Mouse (Mus musculus) intestine, embryonic 15.5 days (tissue): ENCODE results near the gene Stard7. TPM values are rescaled to one million over a fixed set of nuclear protein-coding genes. Genes with fewer than 3 reads are reported as not detected.

Experiments
- ATAC-seq: fragments of 200-750 bp; cut with Nextera tagmentation; 2 replicates; pipeline ENCODE4 v1.8.0; 2017; ENCODE audit warnings: moderate TSS enrichment, moderate library complexity
- H3K27ac ChIP-seq: fragments of 300-500 bp; sonication (generic); 2 replicates; pipeline ENCODE4 v1.5.1; 2015; ENCODE audit warnings: mild to moderate bottlenecking, inconsistent platforms
- H3K27me3 ChIP-seq: fragments of 300-500 bp; sonication (generic); replicated peaks from 2 replicates; pipeline ENCODE4 v1.6.1; 2015; ENCODE audit warnings: inconsistent platforms
- H3K36me3 ChIP-seq: fragments of 300-500 bp; sonication (generic); 2 replicates; pipeline ENCODE4 v1.6.1; 2015; ENCODE audit warnings: inconsistent platforms
- H3K4me1 ChIP-seq: fragments of 300-500 bp; sonication (generic); replicated peaks from 2 replicates; pipeline ENCODE4 v1.6.1; 2015; ENCODE audit warnings: inconsistent platforms
- H3K4me2 ChIP-seq: fragments of 300-500 bp; sonication (generic); replicated peaks from 2 replicates; pipeline ENCODE4 v1.6.1; 2015; ENCODE audit warnings: mild to moderate bottlenecking, inconsistent platforms
- H3K4me3 ChIP-seq: fragments of 300-500 bp; sonication (generic); replicated peaks from 2 replicates; pipeline ENCODE4 v1.5.1; 2015; ENCODE audit warnings: inconsistent platforms
- H3K9ac ChIP-seq: fragments of 300-500 bp; sonication (generic); 2 replicates; pipeline ENCODE4 v1.6.1; 2015; ENCODE audit warnings: inconsistent platforms
- H3K9me3 ChIP-seq: fragments of 300-500 bp; sonication (generic); 2 replicates; pipeline ENCODE4 v1.6.1; 2016; ENCODE audit warnings: inconsistent platforms
- WGBS: fragments of 180-500 bp; shearing (Covaris S2); methylation state at CpG from one replicate; pipeline ENCODE4 v1.1.7; 2015; 5-methylcytosine and 5-hydroxymethylcytosine counted together
- polyA plus RNA-seq: library from polyadenylated mRNA; unstranded; fragments of >200 nt; fragmentation: Nextera tagmentation; extraction: Ambion mirVana; gene quantifications from 2 replicates; pipeline ENCODE4 v1.2.1, GENCODE M21; 2015

The Stard7 gene
- 89.1 and 89.5 TPM in 2 replicates for polyA plus RNA-seq

DNA sequence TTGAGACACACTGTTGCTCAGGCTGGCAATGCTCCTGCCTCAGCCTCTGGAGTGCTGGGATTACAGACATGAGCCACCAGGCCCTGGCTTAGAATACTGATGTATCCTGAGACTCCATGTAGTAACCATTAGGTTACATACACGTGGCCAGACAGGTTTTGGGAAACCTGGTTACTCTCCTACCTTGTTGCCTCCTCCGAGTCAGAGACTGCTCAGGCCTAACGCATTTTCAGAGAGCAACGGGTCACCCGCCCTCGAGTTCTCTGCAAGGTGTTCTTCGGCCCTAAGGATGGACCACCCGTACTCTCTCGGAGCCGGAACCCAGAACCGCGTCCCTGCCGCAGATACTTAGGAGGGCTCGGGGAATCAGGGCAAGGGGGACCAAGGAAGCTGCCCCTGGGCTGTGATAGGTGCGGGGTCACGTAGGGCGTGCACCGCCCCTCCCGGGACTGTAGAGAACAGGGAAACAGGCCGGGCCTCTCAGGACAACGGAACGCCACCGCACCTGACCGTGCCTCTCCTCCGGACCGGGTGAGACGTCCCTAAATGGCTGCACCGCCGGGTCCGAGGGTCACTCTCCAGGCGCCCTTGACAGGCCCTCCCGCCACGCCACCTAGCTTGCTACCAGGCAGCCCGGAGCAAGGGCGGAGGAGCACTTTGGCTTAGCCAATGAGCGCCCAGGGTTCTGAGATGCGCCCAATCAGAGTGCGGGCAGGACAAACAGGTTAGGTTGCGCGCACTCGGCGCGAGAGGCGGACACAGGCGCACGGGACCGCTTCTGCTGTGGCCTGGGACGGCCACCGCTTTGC is at the start of gene Stard7:
Gene Stard7, plus strand, starts transcription at position 728 of the 809 bp plus-strand sequence.
- H3K27ac ChIP-seq, result peak within 1 kb of the TSS; percentile 99

GRCm38 (mm10) chr2:127225261-127225660 is 44.8 kb upstream of the Stard7 start:
- no peaks in the 10 kb centered on the region for H3K27me3 ChIP-seq

More for the DNA sequence above, at the start of gene Stard7:
- ATAC-seq, result peak; percentile 99
- Histone ChIP-seq H3K9me3 (no peaks in the 10 kb centered on the region), H3K4me3 (peak within 1 kb of the TSS; percentile 100), H3K36me3 (0 out of 2 replicates have a peak, but pooled peaks cover 4% of the 10 kb centered on the region), H3K27me3 (no peaks in the 10 kb centered on the region), H3K4me2 (peak within 1 kb of the TSS; percentile 68), H3K4me1 (0 out of 2 replicates have a peak, but pooled peaks cover 3% of the 10 kb centered on the region), H3K9ac (peak within 1 kb of the TSS; percentile 97)
- 0% methylated on average over 49 of the region's 49 CpGs for WGBS

DNA sequence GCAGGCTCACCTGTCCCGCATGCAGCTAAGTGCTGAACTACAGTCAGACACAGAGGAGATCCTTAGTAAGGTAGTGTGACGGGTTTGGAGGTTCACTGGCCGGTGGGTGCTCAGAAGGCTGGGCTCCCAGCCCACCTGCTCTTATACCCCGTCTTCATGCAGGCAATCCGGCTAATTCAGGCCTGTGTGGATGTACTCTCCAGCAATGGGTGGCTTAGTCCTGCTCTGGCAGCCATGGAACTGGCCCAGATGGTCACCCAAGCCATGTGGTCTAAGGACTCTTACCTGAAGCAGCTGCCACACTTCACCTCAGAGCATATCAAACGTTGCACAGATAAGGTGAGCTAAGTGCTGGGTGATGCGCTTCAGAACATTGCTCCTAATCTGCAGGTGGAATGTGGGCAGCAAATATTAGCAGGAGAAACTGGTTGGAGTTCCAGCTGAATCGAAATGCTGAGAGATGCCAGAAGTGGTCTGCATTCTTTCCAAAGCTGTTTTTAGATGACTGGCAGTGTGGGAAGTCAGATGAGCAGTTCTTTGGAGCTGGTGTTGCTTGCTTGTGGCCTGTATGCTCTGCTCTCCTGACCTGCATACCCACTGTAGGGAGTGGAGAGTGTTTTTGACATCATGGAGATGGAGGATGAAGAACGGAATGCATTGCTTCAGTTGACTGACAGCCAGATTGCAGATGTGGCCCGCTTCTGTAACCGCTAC is 32.0 kb upstream of the Stard7 start:
- Histone ChIP-seq H3K4me3 (no peak overlapping the region), H3K27me3 (no peaks in the 10 kb centered on the region), H3K4me1 (no peaks in the 10 kb centered on the region), H3K4me2 (no peak overlapping the region), H3K36me3 (peaks cover 55% of the 10 kb centered on the region), H3K9ac (no peak overlapping the region), H3K9me3 (no peaks in the 10 kb centered on the region), H3K27ac (no peak overlapping the region)
- ATAC-seq, result no peak
- WGBS, result 91% methylated on average over 11 of the region's 11 CpGs

More at GRCm38 (mm10) chr2:127225261-127225660, 44.8 kb upstream of the Stard7 start:
- H3K27ac ChIP-seq, result no peak overlapping the region
- no peak overlapping the region for H3K4me3 ChIP-seq
- H3K9ac ChIP-seq, result no peak overlapping the region
- H3K4me1 ChIP-seq, result no peaks in the 10 kb centered on the region
- no peak for ATAC-seq
- no peaks in the 10 kb centered on the region for H3K9me3 ChIP-seq
- H3K36me3 ChIP-seq, result peaks cover 77% of the 10 kb centered on the region
- no peak overlapping the region for H3K4me2 ChIP-seq
- WGBS, result 100% methylated on average over 3 of the region's 3 CpGs

GRCm38 (mm10) chr2:127240065-127240464 is 30.0 kb upstream of the Stard7 start:
- no peak overlapping the region for H3K9ac ChIP-seq
- H3K4me3 ChIP-seq, result no peak overlapping the region
- no peak overlapping the region for H3K4me2 ChIP-seq
- no peak overlapping the region for H3K27ac ChIP-seq
- WGBS, result 97% methylated on average over 2 of the region's 2 CpGs
- ATAC-seq, result no peak
- peaks cover 41% of the 10 kb centered on the region for H3K36me3 ChIP-seq
- no peaks in the 10 kb centered on the region for H3K4me1 ChIP-seq
- no peaks in the 10 kb centered on the region for H3K9me3 ChIP-seq
- H3K27me3 ChIP-seq, result no peaks in the 10 kb centered on the region

DNA sequence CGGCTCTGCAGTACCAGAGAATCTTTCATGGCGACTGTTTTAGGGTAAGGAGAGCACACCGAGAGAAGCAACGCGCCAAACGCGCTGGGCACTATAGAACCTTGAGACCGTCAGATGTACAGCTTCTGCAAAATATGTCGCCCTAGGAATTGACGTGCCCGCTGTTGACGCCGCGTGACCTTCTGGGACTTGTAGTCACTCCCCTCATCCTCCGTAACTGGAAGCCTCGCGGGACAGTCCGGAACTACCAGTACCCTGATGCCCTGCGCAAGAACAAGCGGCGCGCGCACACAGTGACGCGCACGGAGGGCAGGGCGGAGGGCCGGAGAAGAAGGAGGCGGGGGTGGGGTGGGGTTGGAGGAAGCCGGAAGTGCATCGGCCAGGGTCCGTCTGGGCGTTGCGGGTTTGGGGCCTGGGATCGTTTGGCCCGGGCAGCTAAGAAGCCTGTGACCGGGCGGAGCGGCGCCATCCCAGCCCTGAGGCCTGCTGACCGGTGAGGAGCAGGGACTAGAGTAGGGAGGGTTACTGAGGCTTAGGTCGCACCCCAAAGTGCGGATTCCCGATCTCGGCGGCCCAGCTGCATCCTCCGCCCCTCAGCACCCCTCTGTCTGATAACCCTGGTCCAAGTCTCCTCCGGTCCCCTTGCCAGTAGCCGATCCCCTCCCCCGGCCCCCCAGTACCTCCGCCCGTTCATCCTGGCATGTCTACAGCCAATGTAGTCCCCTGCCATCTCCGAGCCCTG is 22.3 kb upstream of the Stard7 start, which contains the start of the genes Ciao1 and Tmem127:
Gene Ciao1, minus strand, starts transcription at position 225 of the 742 bp plus-strand sequence.
Gene Tmem127, plus strand, starts transcription at position 317 of the 742 bp plus-strand sequence.
- H3K4me2 ChIP-seq, result peak within 1 kb of the TSS; percentile 98
- peak within 1 kb of the TSS; percentile 57 for H3K27ac ChIP-seq
- H3K4me3 ChIP-seq, result peak within 1 kb of the TSS; percentile 90
- H3K27me3 ChIP-seq, result no peaks in the 10 kb centered on the region
- WGBS, result under 1% methylated on average over 53 of the region's 53 CpGs
- H3K9me3 ChIP-seq, result no peaks in the 10 kb centered on the region
- H3K36me3 ChIP-seq, result peaks cover 17% of the 10 kb centered on the region
- peak; percentile 99 for ATAC-seq
- peak within 1 kb of the TSS; percentile 88 for H3K9ac ChIP-seq
- peaks cover 18% of the 10 kb centered on the region; the same call in 1 of the 2 replicates for H3K4me1 ChIP-seq

DNA sequence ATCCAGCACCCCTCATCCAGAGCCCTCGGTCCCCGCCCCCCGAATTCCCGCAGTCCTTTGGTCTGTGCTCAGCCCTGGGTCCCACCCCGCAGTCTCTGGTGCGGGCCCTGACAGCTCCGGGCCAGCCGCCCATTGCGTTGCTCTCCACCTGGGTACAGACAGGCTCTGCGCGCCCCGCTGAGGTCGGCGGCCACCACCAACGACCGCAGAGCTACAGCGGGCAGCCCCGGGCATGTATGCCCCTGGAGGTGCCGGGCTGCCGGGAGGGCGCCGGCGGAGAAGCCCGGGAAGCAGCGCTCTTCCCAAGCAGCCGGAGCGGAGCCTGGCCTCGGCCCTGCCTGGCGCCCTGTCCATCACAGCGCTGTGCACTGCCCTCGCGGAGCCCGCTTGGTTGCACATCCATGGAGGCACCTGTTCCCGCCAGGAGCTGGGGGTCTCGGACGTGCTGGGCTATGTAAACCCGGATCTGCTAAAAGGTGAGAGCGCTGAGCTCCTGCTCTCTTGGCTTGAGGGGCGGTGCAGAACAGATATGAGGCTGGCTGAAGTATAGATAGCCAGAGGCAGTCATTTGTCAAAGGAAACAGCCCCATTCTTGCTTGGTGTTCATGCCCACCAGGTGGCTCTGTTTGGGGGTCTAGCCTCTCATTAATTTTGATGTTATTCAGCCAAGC is 21.5 kb upstream of the Stard7 start:
- no peaks in the 10 kb centered on the region for H3K27me3 ChIP-seq
- 1% methylated on average over 39 of the region's 39 CpGs for WGBS
- peak; percentile 72 for ATAC-seq

DNA sequence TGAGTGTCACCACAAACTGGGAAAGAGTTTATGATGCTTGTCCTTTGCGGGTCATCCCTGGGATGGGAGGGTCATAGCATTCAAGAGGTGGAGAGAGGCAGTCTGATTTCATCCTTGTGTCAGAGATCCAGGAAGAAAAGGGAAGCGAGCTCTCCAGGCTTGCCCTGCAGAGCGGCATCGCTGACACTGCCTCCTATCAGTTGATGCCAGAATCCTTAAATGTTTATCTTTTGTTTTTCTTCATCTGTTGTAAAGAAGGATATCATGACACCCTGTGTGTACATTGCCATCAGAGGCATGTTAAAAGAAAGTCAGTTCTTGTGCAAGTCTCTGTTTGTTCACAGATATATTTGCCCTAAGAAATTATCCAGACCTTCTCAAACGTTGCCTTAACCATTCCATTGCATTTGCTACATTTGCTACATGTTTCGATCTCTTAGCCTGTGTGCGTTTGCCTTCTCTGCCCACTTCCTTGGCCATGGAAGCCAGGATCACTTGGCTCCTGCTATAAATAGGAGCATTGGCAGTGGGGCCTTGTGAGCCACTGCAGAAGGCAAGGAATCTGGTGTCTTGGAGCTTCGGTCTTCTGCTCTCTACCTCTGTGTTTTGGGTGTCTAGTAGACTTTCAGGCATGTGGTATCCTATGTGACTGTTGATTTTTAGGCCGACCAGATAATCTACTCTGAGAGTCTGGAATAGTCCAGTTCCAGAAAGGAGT is 19.6 kb upstream of the Stard7 start:
- 84% methylated on average over 9 of the region's 9 CpGs for WGBS
- Histone ChIP-seq H3K27me3 (no peaks in the 10 kb centered on the region), H3K4me2 (no peak overlapping the region), H3K9me3 (no peaks in the 10 kb centered on the region), H3K36me3 (peaks cover 9% of the 10 kb centered on the region), H3K27ac (no peak overlapping the region), H3K4me3 (no peak overlapping the region), H3K9ac (no peak overlapping the region), H3K4me1 (peaks cover 18% of the 10 kb centered on the region; the same call in 1 of the 2 replicates)
- no peak for ATAC-seq

More for the DNA sequence above, 21.5 kb upstream of the Stard7 start:
- H3K36me3 ChIP-seq, result peaks cover 14% of the 10 kb centered on the region
- H3K4me2 ChIP-seq, result peak overlapping the region; percentile 98
- peak overlapping the region; percentile 57 for H3K27ac ChIP-seq
- H3K9ac ChIP-seq, result peak overlapping the region; percentile 88
- no peaks in the 10 kb centered on the region for H3K9me3 ChIP-seq
- peaks cover 18% of the 10 kb centered on the region; the same call in 1 of the 2 replicates for H3K4me1 ChIP-seq
- H3K4me3 ChIP-seq, result peak overlapping the region; percentile 90

DNA sequence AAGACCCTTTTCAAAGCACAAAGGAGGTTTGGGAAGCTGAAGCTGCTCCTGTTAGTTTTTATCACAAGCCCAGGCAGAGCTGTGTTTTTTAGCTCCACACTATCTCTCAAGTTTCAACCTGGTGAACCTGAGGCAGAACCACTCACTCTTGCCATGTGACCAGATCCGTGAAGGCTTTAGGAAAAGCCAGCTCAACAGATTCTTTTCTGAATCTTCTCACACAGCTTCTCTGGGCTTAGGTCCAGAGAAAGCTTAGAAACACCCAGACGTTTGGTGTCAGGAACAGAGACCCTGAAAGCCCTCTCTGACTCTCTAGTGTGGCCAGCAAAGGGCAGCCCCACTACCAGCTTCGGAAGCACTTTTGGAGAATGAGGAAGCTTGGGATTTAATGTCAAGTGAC is 18.6 kb upstream of the Stard7 start:
- H3K27me3 ChIP-seq, result no peaks in the 10 kb centered on the region
- H3K9ac ChIP-seq, result no peak overlapping the region
- no peak for ATAC-seq
- H3K9me3 ChIP-seq, result no peaks in the 10 kb centered on the region
- H3K27ac ChIP-seq, result no peak overlapping the region
- no peak overlapping the region for H3K4me2 ChIP-seq
- no peak overlapping the region for H3K4me3 ChIP-seq
- no peaks in the 10 kb centered on the region for H3K36me3 ChIP-seq
- WGBS, result 71% methylated on average over 3 of the region's 3 CpGs
- H3K4me1 ChIP-seq, result peaks cover 18% of the 10 kb centered on the region; the same call in 1 of the 2 replicates

- Histone ChIP-seq H3K4me3 (no peak overlapping the region), H3K36me3 (no peaks in the 10 kb centered on the region; the same call in 1 of the 2 replicates), H3K9me3 (no peaks in the 10 kb centered on the region), H3K4me2 (no peak overlapping the region), H3K27ac (no peak overlapping the region), H3K27me3 (no peaks in the 10 kb centered on the region), H3K9ac (no peak overlapping the region), H3K4me1 (peaks cover 13% of the 10 kb centered on the region; the same call in 1 of the 2 replicates)
- 61% methylated on average over 3 of the region's 3 CpGs for WGBS
- no peak for ATAC-seq
These were observed 18.0 kb upstream of the Stard7 start for GRCm38 (mm10) chr2:127251880-127252527.

GRCm38 (mm10) chr2:127252787-127253186 is 17.2 kb upstream of the Stard7 start:
- H3K9ac ChIP-seq, result no peak overlapping the region
- H3K36me3 ChIP-seq, result peaks cover 5% of the 10 kb centered on the region; the same call in 1 of the 2 replicates
- H3K27me3 ChIP-seq, result no peaks in the 10 kb centered on the region
- no peak overlapping the region for H3K4me2 ChIP-seq
- no peak overlapping the region for H3K4me3 ChIP-seq
- no peaks in the 10 kb centered on the region for H3K9me3 ChIP-seq
- H3K27ac ChIP-seq, result no peak overlapping the region
- no peak for ATAC-seq
- peaks cover 13% of the 10 kb centered on the region; the same call in 1 of the 2 replicates for H3K4me1 ChIP-seq
- 74% methylated on average over 5 of the region's 5 CpGs for WGBS
